Mouse (Mus musculus) olfactory bulb, adult 2 months (tissue): ENCODE data around the gene Misp.

Experiments used
- CTCF ChIP-seq: fragments of 200-500 bp; IDR thresholded peaks from 2 replicates; pipeline ENCODE4 v1.5.1; 2012; ENCODE audit warnings: low read depth, mild to moderate bottlenecking, low read length, moderate library complexity; ENCODE audit not compliant: insufficient read depth
- POLR2A ChIP-seq: fragments of 200-500 bp; IDR thresholded peaks from 2 replicates; pipeline ENCODE4 v1.6.1; 2012; ENCODE audit warnings: mild to moderate bottlenecking, low read depth, low read length, moderate library complexity; ENCODE audit not compliant: insufficient read depth

DNA sequence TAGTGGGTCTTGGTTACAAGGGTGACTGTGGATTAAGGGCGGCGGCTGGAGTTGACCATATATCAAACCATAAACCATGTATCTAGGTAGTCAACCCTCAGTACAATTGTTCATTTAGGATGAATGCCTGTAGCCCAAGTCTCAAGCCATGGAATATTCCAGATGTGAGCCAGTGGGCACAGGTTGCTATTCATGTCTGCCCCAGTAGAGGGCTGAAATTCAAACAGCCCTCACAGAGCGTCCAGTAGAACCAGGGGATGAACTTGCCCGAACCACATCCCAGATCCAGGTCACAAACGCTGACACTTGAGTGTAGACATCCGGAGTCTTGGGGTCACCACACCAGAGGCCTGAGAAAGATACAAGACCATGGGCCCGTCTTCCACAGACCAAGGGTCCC lies 37.7 kb upstream of the Misp start:
- TF ChIP-seq POLR2A, result no peak
- no peak for TF ChIP-seq CTCF
